In the genomic region with DNA sequence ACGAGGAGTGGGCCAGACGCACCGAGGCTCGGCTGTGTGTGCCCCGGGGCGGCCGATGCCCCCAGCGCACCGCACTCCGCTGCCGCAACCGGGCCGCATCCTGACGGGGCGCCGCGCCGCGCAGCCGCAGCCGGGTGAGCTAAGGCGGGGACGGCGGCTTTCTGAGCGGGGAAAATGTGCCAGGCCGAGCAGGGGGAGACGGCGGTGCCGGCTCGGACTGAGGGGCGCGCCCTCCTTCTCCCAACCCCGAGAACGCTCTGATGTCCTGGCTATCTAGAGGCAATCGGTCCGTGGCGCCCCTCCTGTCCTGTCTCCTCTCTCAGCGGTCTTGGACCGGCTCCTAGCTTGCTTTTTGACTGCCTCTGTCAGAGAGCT, we compare ENCODE assay signal across 8 mouse cellular contexts. TPM values are rescaled to one million over a fixed set of nuclear protein-coding genes. Genes with fewer than 3 reads are reported as not detected.
A peak's percentile ranks its signal among the peaks of the same experiment; 100 is the strongest.
DNase-seq lines count a peak whose midpoint lies in the region; ATAC-seq and TF ChIP-seq lines count a peak whose summit lies in the region.

No protein-coding gene starts in this region.

- TF ChIP-seq CTCF in liver, adult 2 months (IDR thresholded peaks at IDR 0.05; ENCODE audit: low read depth, low read length), result no peak
- TF ChIP-seq CTCF in midbrain, postnatal 0 days (IDR thresholded peaks at IDR 0.05), result no peak

- peak overlapping the region; percentile 87 for H3K4me2 ChIP-seq in embryonic facial prominence, embryonic 11.5 days (ENCODE audit: low read depth, low read length)
- peak overlapping the region; percentile 61 for H3K4me2 ChIP-seq in midbrain, postnatal 0 days (ENCODE audit: low read depth, low read length, poor library complexity, severe bottlenecking)

- no peak for DNase-seq in liver, adult 2 months (ENCODE audit: extremely low read depth, low read depth, low spot score)
- DNase-seq in liver, result no peak
- peak; percentile 37 for DNase-seq in embryonic facial prominence, embryonic 11.5 days (ENCODE audit: low spot score)
- peak; percentile 30 for DNase-seq in midbrain, postnatal 0 days (ENCODE audit: low spot score)
- no peak for DNase-seq in right cerebral cortex, postnatal 4 days
- DNase-seq in layer of hippocampus, adult 9-10 months (ENCODE audit: low spot score), result no peak
- no peak for DNase-seq in adrenal gland, postnatal 14 days

- H3K36me3 ChIP-seq in liver, adult 2 months (ENCODE audit: control insufficient read depth, insufficient read depth, low read length), result peaks cover 2% of the 10 kb centered on the region; the same call in 1 of the 2 replicates
- no peaks in the 10 kb centered on the region for H3K36me3 ChIP-seq in embryonic facial prominence, embryonic 11.5 days (replicated peaks; ENCODE audit: control insufficient read depth, insufficient read depth, low read depth, low read length)
- peaks cover 34% of the 10 kb centered on the region for H3K36me3 ChIP-seq in midbrain, postnatal 0 days (ENCODE audit: insufficient read depth, low read length)

- TF ChIP-seq POLR2A in liver, adult 2 months (IDR thresholded peaks at IDR 0.05; ENCODE audit: extremely low read depth, insufficient read depth, low read length), result no peak

- peak; percentile 30; the same call in 1 of the 2 replicates for ATAC-seq in embryonic facial prominence, embryonic 11.5 days (replicated peaks; ENCODE audit: insufficient number of reproducible peaks, low FRiP score, low TSS enrichment, low read depth)
- ATAC-seq in inflammation-experienced regulatory T-cells, adult 6 months, result peak; percentile 12
- peak; percentile 74 for ATAC-seq in midbrain, postnatal 0 days (ENCODE audit: low FRiP score)

- no peaks in the 10 kb centered on the region for H3K9me3 ChIP-seq in embryonic facial prominence, embryonic 11.5 days (replicated peaks; ENCODE audit: control insufficient read depth, low read length)
- no peaks in the 10 kb centered on the region for H3K9me3 ChIP-seq in midbrain, postnatal 0 days (ENCODE audit: low read length)

- H3K9ac ChIP-seq in liver, adult 2 months (ENCODE audit: low read depth, low read length), result peak overlapping the region; percentile 91
- H3K9ac ChIP-seq in embryonic facial prominence, embryonic 11.5 days (replicated peaks; ENCODE audit: low read length), result peak overlapping the region; percentile 86
- H3K9ac ChIP-seq in midbrain, postnatal 0 days (replicated peaks; ENCODE audit: low read length, poor library complexity, severe bottlenecking), result peak overlapping the region; percentile 95

- H3K4me3 ChIP-seq in liver, adult 2 months (ENCODE audit: insufficient read depth, low read depth, low read length), result peak overlapping the region; percentile 86
- H3K4me3 ChIP-seq in embryonic facial prominence, embryonic 11.5 days (ENCODE audit: low read depth, low read length), result peak overlapping the region; percentile 84
- H3K4me3 ChIP-seq in midbrain, postnatal 0 days (ENCODE audit: low read depth, low read length), result peak overlapping the region; percentile 91

- peaks cover 8% of the 10 kb centered on the region; the same call in 1 of the 2 replicates for H3K4me1 ChIP-seq in liver, adult 2 months (ENCODE audit: control insufficient read depth, insufficient read depth, low read length)
- H3K4me1 ChIP-seq in embryonic facial prominence, embryonic 11.5 days (ENCODE audit: control insufficient read depth, insufficient read depth, low read length), result no peaks in the 10 kb centered on the region; the same call in 1 of the 2 replicates
- peaks cover 3% of the 10 kb centered on the region; the same call in 1 of the 2 replicates for H3K4me1 ChIP-seq in midbrain, postnatal 0 days (ENCODE audit: insufficient read depth, low read length)

- no peaks in the 10 kb centered on the region; the same call in 1 of the 2 replicates for H3K79me2 ChIP-seq in liver, adult 2 months (ENCODE audit: control insufficient read depth, insufficient read depth, low read length)

- no peaks in the 10 kb centered on the region for H3K27me3 ChIP-seq in liver, adult 2 months (ENCODE audit: control insufficient read depth, insufficient read depth, low read length)
- H3K27me3 ChIP-seq in embryonic facial prominence, embryonic 11.5 days (ENCODE audit: control insufficient read depth, insufficient read depth, low read length), result no peaks in the 10 kb centered on the region
- H3K27me3 ChIP-seq in midbrain, postnatal 0 days (ENCODE audit: insufficient read depth, low read length), result no peaks in the 10 kb centered on the region

- H3K27ac ChIP-seq in liver, adult 2 months (replicated peaks; ENCODE audit: insufficient read depth, low read depth, low read length), result no peak overlapping the region
- H3K27ac ChIP-seq in embryonic facial prominence, embryonic 11.5 days (replicated peaks; ENCODE audit: low read depth, low read length), result 0 out of 2 replicates have a peak overlapping the region, but pooled peaks have one; percentile 13
- peak overlapping the region; percentile 85 for H3K27ac ChIP-seq in midbrain, postnatal 0 days (ENCODE audit: low read depth, low read length)

- WGBS in liver, adult 2 months, result 1% methylated on average over 39 of the region's 39 CpGs
- WGBS in embryonic facial prominence, embryonic 11.5 days, result 0% methylated on average over 36 of the region's 39 CpGs
- under 1% methylated on average over 30 of the region's 39 CpGs for WGBS in midbrain, postnatal 0 days

RNA-seq across cellular contexts. Expression of a gene that starts 0.4 kb away (rescaled TPM):
- total RNA-seq in liver, adult 2 months (2014; rRNA removed), result 9.2 and 13.8 TPM in 2 replicates
- 29.4 and 31.5 TPM in 2 replicates for polyA plus RNA-seq in liver, adult 2 months (2012; rRNA removed)
- 11.0 and 11.3 TPM in 2 replicates for polyA plus RNA-seq in embryonic facial prominence, embryonic 11.5 days (2014; fragmentation: Nextera tagmentation; extraction: Ambion mirVana)
- 1 to 10 TPM; 1.2 to 3.7 (median 2.3) TPM for polyA plus RNA-seq in inflammation-experienced regulatory T-cells, adult 6 months (2017; shearing (Covaris generic))
- 111 and 128 TPM in 2 replicates for total RNA-seq in midbrain, postnatal 0 days (2014; rRNA removed)
- polyA plus RNA-seq in midbrain, postnatal 0 days (2015; fragmentation: Nextera tagmentation; extraction: Ambion mirVana), result 48.5 and 50.2 TPM in 2 replicates
- total RNA-seq in adrenal gland, postnatal 14 days (2021), result 30.5 and 32.5 TPM in 2 replicates

RNA-seq across cellular contexts. Expression of a gene that starts 14.5 kb away (rescaled TPM):
- total RNA-seq in liver, adult 2 months (2014; rRNA removed), result 9.0 and 10.2 TPM in 2 replicates
- 13.5 and 19.7 TPM in 2 replicates for polyA plus RNA-seq in liver, adult 2 months (2012; rRNA removed)
- polyA plus RNA-seq in embryonic facial prominence, embryonic 11.5 days (2014; fragmentation: Nextera tagmentation; extraction: Ambion mirVana), result 29.1 and 32.3 TPM in 2 replicates
- 10 to 100 TPM; 21.5 to 28.8 (median 24.7) TPM for polyA plus RNA-seq in inflammation-experienced regulatory T-cells, adult 6 months (2017; shearing (Covaris generic))
- total RNA-seq in midbrain, postnatal 0 days (2014; rRNA removed), result 36.7 and 50.7 TPM in 2 replicates
- 25.7 and 32.0 TPM in 2 replicates for polyA plus RNA-seq in midbrain, postnatal 0 days (2015; fragmentation: Nextera tagmentation; extraction: Ambion mirVana)
- 33.6 and 39.4 TPM in 2 replicates for total RNA-seq in adrenal gland, postnatal 14 days (2021)

RNA-seq across cellular contexts. Expression of a gene that starts 15.5 kb away (rescaled TPM):
- 7.8 and 10.0 TPM in 2 replicates for total RNA-seq in liver, adult 2 months (2014; rRNA removed)
- polyA plus RNA-seq in liver, adult 2 months (2012; rRNA removed), result 37.6 and 48.2 TPM in 2 replicates
- polyA plus RNA-seq in embryonic facial prominence, embryonic 11.5 days (2014; fragmentation: Nextera tagmentation; extraction: Ambion mirVana), result 34.6 and 39.2 TPM in 2 replicates
- 1 to 10 TPM; 4.6 to 9.7 (median 7.0) TPM for polyA plus RNA-seq in inflammation-experienced regulatory T-cells, adult 6 months (2017; shearing (Covaris generic))
- total RNA-seq in midbrain, postnatal 0 days (2014; rRNA removed), result 37.4 and 44.8 TPM in 2 replicates
- polyA plus RNA-seq in midbrain, postnatal 0 days (2015; fragmentation: Nextera tagmentation; extraction: Ambion mirVana), result 32.1 and 37.5 TPM in 2 replicates
- 19.0 and 23.2 TPM in 2 replicates for total RNA-seq in adrenal gland, postnatal 14 days (2021)

RNA-seq across cellular contexts. Expression of a gene that starts 17.1 kb away (rescaled TPM):
- total RNA-seq in liver, adult 2 months (2014; rRNA removed), result 8.1 and 9.8 TPM in 2 replicates
- polyA plus RNA-seq in liver, adult 2 months (2012; rRNA removed), result 26.3 and 26.6 TPM in 2 replicates
- polyA plus RNA-seq in embryonic facial prominence, embryonic 11.5 days (2014; fragmentation: Nextera tagmentation; extraction: Ambion mirVana), result 17.6 and 18.4 TPM in 2 replicates
- 10 to 100 TPM; 18.3 to 22.8 (median 22.5) TPM for polyA plus RNA-seq in inflammation-experienced regulatory T-cells, adult 6 months (2017; shearing (Covaris generic))
- 66.9 and 73.5 TPM in 2 replicates for total RNA-seq in midbrain, postnatal 0 days (2014; rRNA removed)
- polyA plus RNA-seq in midbrain, postnatal 0 days (2015; fragmentation: Nextera tagmentation; extraction: Ambion mirVana), result 30.7 and 32.6 TPM in 2 replicates
- total RNA-seq in adrenal gland, postnatal 14 days (2021), result 33.8 and 34.3 TPM in 2 replicates

RNA-seq across cellular contexts. Expression of a gene that starts 43.7 kb away (rescaled TPM):
- not detected in 2 replicates for total RNA-seq in liver, adult 2 months (2014; rRNA removed)
- polyA plus RNA-seq in liver, adult 2 months (2012; rRNA removed), result not detected in 2 replicates
- polyA plus RNA-seq in embryonic facial prominence, embryonic 11.5 days (2014; fragmentation: Nextera tagmentation; extraction: Ambion mirVana), result not detected in 2 replicates
- polyA plus RNA-seq in inflammation-experienced regulatory T-cells, adult 6 months (2017; shearing (Covaris generic)), result not detected
- not detected in 2 replicates for total RNA-seq in midbrain, postnatal 0 days (2014; rRNA removed)
- not detected in 2 replicates for polyA plus RNA-seq in midbrain, postnatal 0 days (2015; fragmentation: Nextera tagmentation; extraction: Ambion mirVana)
- total RNA-seq in adrenal gland, postnatal 14 days (2021), result not detected in 2 replicates

Comparison
In these comparisons a context has a peak if more than half of its experiments do, and no peak if none do; other contexts are left out.
1. DNase-seq: peak in embryonic facial prominence, embryonic 11.5 days (single experiment) and midbrain, postnatal 0 days (single experiment); none in liver, adult 2 months (single experiment), liver (single experiment), right cerebral cortex, postnatal 4 days (single experiment), layer of hippocampus, adult 9-10 months (single experiment) and adrenal gland, postnatal 14 days (single experiment).
2. ATAC-seq: peak in every context shown above with its lines; median percentile 74 in midbrain, postnatal 0 days; 30 in embryonic facial prominence, embryonic 11.5 days; 12 in inflammation-experienced regulatory T-cells, adult 6 months.
3. Peak in every context shown above with its lines, with median percentiles within 50 percentile points of each other: H3K4me3 ChIP-seq and H3K9ac ChIP-seq.